15 mouse cellular contexts compared by ENCODE assay signal in genomic region chr1:152466280-152466679, GRCm38 (mm10).
DNase-seq lines count a peak whose midpoint lies in the region; ATAC-seq and TF ChIP-seq lines count a peak whose summit lies in the region.
"Had no signal": no experiment of that assay in that cellular context is flagged by ENCODE, and none has a peak within 500 bp of the region (broad histone marks: within the 10 kb centered on the region; RNA-seq: fewer than 3 reads in every experiment).

No protein-coding gene starts in this region.

- ATAC-seq in embryonic facial prominence, embryonic 14.5 days (ENCODE audit: low read depth) = no peak
- ATAC-seq in intestine, embryonic 15.5 days = peak; percentile 55; the same call in 1 of the 2 replicates
- ATAC-seq in intestine, postnatal 0 days = no peak
- no peak for ATAC-seq in midbrain, embryonic 14.5 days (ENCODE audit: low FRiP score, low TSS enrichment)
- ATAC-seq: inflammation-experienced regulatory T-cells, adult 6 months had no signal

- no peak overlapping the region for H3K4me3 ChIP-seq in embryonic facial prominence, embryonic 14.5 days (ENCODE audit: low read depth, low read length)
- H3K4me3 ChIP-seq in embryonic facial prominence, embryonic 10.5 days = no peak overlapping the region
- H3K4me3 ChIP-seq in intestine, embryonic 15.5 days (replicated peaks) = no peak overlapping the region
- H3K4me3 ChIP-seq in intestine, postnatal 0 days (ENCODE audit: low read depth, low read length) = no peak overlapping the region
- H3K4me3 ChIP-seq in midbrain, embryonic 14.5 days (replicated peaks; ENCODE audit: low read depth, low read length) = no peak overlapping the region
- no peak overlapping the region for H3K4me3 ChIP-seq in midbrain, embryonic 10.5 days
- H3K4me3 ChIP-seq: heart, embryonic 13.5 days; limb, embryonic 13.5 days had no signal

- no peaks in the 10 kb centered on the region for H3K9me3 ChIP-seq in embryonic facial prominence, embryonic 14.5 days (ENCODE audit: control insufficient read depth, low read length)
- no peaks in the 10 kb centered on the region for H3K9me3 ChIP-seq in embryonic facial prominence, embryonic 10.5 days
- H3K9me3 ChIP-seq in intestine, embryonic 15.5 days = no peaks in the 10 kb centered on the region
- H3K9me3 ChIP-seq in intestine, postnatal 0 days (ENCODE audit: control insufficient read depth) = no peaks in the 10 kb centered on the region
- H3K9me3 ChIP-seq in midbrain, embryonic 14.5 days (ENCODE audit: control insufficient read depth, low read length) = no peaks in the 10 kb centered on the region
- H3K9me3 ChIP-seq in midbrain, embryonic 10.5 days (replicated peaks) = no peaks in the 10 kb centered on the region
- H3K9me3 ChIP-seq: heart, embryonic 13.5 days; limb, embryonic 13.5 days had no signal

- peak; percentile 61 for DNase-seq in embryonic facial prominence, embryonic 14.5 days (ENCODE audit: low spot score)
- no peak for DNase-seq in embryonic facial prominence, embryonic 10.5 days (ENCODE audit: low spot score)
- DNase-seq in midbrain, embryonic 14.5 days = peak; percentile 54
- no peak for DNase-seq in midbrain, embryonic 10.5 days (ENCODE audit: low spot score)
- peak; percentile 41 for DNase-seq in heart, postnatal 14 days
- no peak for DNase-seq in T-cell, adult 2 months (ENCODE audit: low spot score)
- DNase-seq: layer of hippocampus, postnatal 36 days; lung, postnatal 14 days; right cerebral cortex, postnatal 25 days; thymus, postnatal 36 days had no signal

- H3K36me3 ChIP-seq in embryonic facial prominence, embryonic 14.5 days (ENCODE audit: control insufficient read depth, insufficient read depth, low read length) = no peaks in the 10 kb centered on the region
- no peaks in the 10 kb centered on the region for H3K36me3 ChIP-seq in embryonic facial prominence, embryonic 10.5 days (replicated peaks)
- H3K36me3 ChIP-seq in intestine, embryonic 15.5 days = no peaks in the 10 kb centered on the region
- no peaks in the 10 kb centered on the region for H3K36me3 ChIP-seq in intestine, postnatal 0 days (ENCODE audit: control insufficient read depth, insufficient read depth)
- no peaks in the 10 kb centered on the region for H3K36me3 ChIP-seq in midbrain, embryonic 14.5 days (ENCODE audit: control insufficient read depth, insufficient read depth, low read length)
- H3K36me3 ChIP-seq in midbrain, embryonic 10.5 days = no peaks in the 10 kb centered on the region
- H3K36me3 ChIP-seq: heart, embryonic 13.5 days; limb, embryonic 13.5 days had no signal

- intact Hi-C loops in heart, postnatal 14 days (cut with DNase I) = loop anchor here (10.0 kb wide), 1 partner anchor 49 kb away; no protein-coding TSS in a partner anchor

- H3K9ac ChIP-seq in embryonic facial prominence, embryonic 14.5 days (ENCODE audit: low read depth, low read length) = no peak overlapping the region
- H3K9ac ChIP-seq in intestine, embryonic 15.5 days = no peak overlapping the region
- no peak overlapping the region for H3K9ac ChIP-seq in intestine, postnatal 0 days (ENCODE audit: low read depth, low read length)
- no peak overlapping the region for H3K9ac ChIP-seq in midbrain, embryonic 14.5 days (replicated peaks; ENCODE audit: low read length)
- H3K9ac ChIP-seq: heart, embryonic 13.5 days; limb, embryonic 13.5 days had no signal

- H3K4me2 ChIP-seq in embryonic facial prominence, embryonic 14.5 days (ENCODE audit: low read depth, low read length) = no peak overlapping the region
- no peak overlapping the region for H3K4me2 ChIP-seq in intestine, embryonic 15.5 days (replicated peaks)
- H3K4me2 ChIP-seq in intestine, postnatal 0 days (replicated peaks; ENCODE audit: low read depth) = no peak overlapping the region; the same call in 1 of the 2 replicates
- no peak overlapping the region for H3K4me2 ChIP-seq in midbrain, embryonic 14.5 days (ENCODE audit: low read length)
- H3K4me2 ChIP-seq: heart, embryonic 13.5 days; limb, embryonic 13.5 days had no signal

- no peaks in the 10 kb centered on the region; the same call in none of the 2 replicates for H3K4me1 ChIP-seq in embryonic facial prominence, embryonic 14.5 days (ENCODE audit: control insufficient read depth, insufficient read depth, low read length)
- H3K4me1 ChIP-seq in embryonic facial prominence, embryonic 10.5 days = no peaks in the 10 kb centered on the region
- H3K4me1 ChIP-seq in intestine, embryonic 15.5 days (replicated peaks) = no peaks in the 10 kb centered on the region; the same call in 1 of the 2 replicates
- 0 out of 2 replicates have a peak, but pooled peaks cover 4% of the 10 kb centered on the region for H3K4me1 ChIP-seq in intestine, postnatal 0 days (replicated peaks; ENCODE audit: control insufficient read depth, insufficient read depth, low read length)
- peaks cover 12% of the 10 kb centered on the region for H3K4me1 ChIP-seq in midbrain, embryonic 14.5 days (ENCODE audit: control insufficient read depth, insufficient read depth, low read length)
- H3K4me1 ChIP-seq in midbrain, embryonic 10.5 days = peaks cover 5% of the 10 kb centered on the region; the same call in 1 of the 2 replicates

- TF ChIP-seq CTCF in intestine, postnatal 0 days (IDR thresholded peaks at IDR 0.05; ENCODE audit: low read depth) = no peak

- no peaks in the 10 kb centered on the region for H3K27me3 ChIP-seq in embryonic facial prominence, embryonic 14.5 days (replicated peaks; ENCODE audit: control insufficient read depth, insufficient read depth, low read length)
- no peaks in the 10 kb centered on the region for H3K27me3 ChIP-seq in embryonic facial prominence, embryonic 10.5 days (replicated peaks; ENCODE audit: low read depth, poor library complexity, severe bottlenecking)
- no peaks in the 10 kb centered on the region for H3K27me3 ChIP-seq in intestine, embryonic 15.5 days (replicated peaks)
- H3K27me3 ChIP-seq in intestine, postnatal 0 days (replicated peaks; ENCODE audit: control insufficient read depth, insufficient read depth, low read length) = no peaks in the 10 kb centered on the region
- H3K27me3 ChIP-seq in midbrain, embryonic 14.5 days (ENCODE audit: control insufficient read depth, insufficient read depth, low read length) = no peaks in the 10 kb centered on the region
- H3K27me3 ChIP-seq in midbrain, embryonic 10.5 days (ENCODE audit: low read depth, poor library complexity, severe bottlenecking) = no peaks in the 10 kb centered on the region
- H3K27me3 ChIP-seq: heart, embryonic 13.5 days; limb, embryonic 13.5 days had no signal

- H3K27ac ChIP-seq in embryonic facial prominence, embryonic 14.5 days (replicated peaks; ENCODE audit: low read depth, low read length) = no peak overlapping the region
- no peak overlapping the region for H3K27ac ChIP-seq in embryonic facial prominence, embryonic 10.5 days (replicated peaks)
- no peak overlapping the region for H3K27ac ChIP-seq in intestine, embryonic 15.5 days
- H3K27ac ChIP-seq in intestine, postnatal 0 days (ENCODE audit: low read depth, low read length) = no peak overlapping the region
- no peak overlapping the region for H3K27ac ChIP-seq in midbrain, embryonic 14.5 days (replicated peaks; ENCODE audit: low read depth, low read length)
- H3K27ac ChIP-seq in midbrain, embryonic 10.5 days (replicated peaks) = no peak overlapping the region
- H3K27ac ChIP-seq: heart, embryonic 13.5 days; limb, embryonic 13.5 days had no signal

- 32% methylated on average over 3 of the region's 3 CpGs for WGBS in embryonic facial prominence, embryonic 14.5 days
- 46% methylated on average over 3 of the region's 3 CpGs for WGBS in embryonic facial prominence, embryonic 10.5 days
- 21% methylated on average over 3 of the region's 3 CpGs for WGBS in intestine, embryonic 15.5 days
- WGBS in intestine, postnatal 0 days = 17% methylated on average over 3 of the region's 3 CpGs
- 57% methylated on average over 3 of the region's 3 CpGs for WGBS in midbrain, embryonic 14.5 days
- WGBS in midbrain, embryonic 10.5 days = 67% methylated on average over 3 of the region's 3 CpGs

Comparison
In these comparisons a context has a peak if more than half of its experiments do, and no peak if none do; other contexts are left out.
1. DNase-seq: peak in embryonic facial prominence, embryonic 14.5 days (single experiment), midbrain, embryonic 14.5 days (single experiment) and heart, postnatal 14 days (2 of 2); none in embryonic facial prominence, embryonic 10.5 days (single experiment), midbrain, embryonic 10.5 days (single experiment) and T-cell, adult 2 months (single experiment).